Mouse (Mus musculus): Measurements from ENCODE around the gene Naa50. TPM values are rescaled to one million over a fixed set of nuclear protein-coding genes. Genes with fewer than 3 reads are reported as not detected.

The Naa50 gene
- polyA plus RNA-seq, 1 experiment = 6.5 TPM

- Histone ChIP-seq H3K27me3 (replicated peaks) (no peaks in the 10 kb centered on the region), H3K4me3 (replicated peaks) (no peak overlapping the region), H3K36me3 (replicated peaks; ENCODE audit: low read length) (peaks cover 32% of the 10 kb centered on the region), H3K9me3 (no peaks in the 10 kb centered on the region), H3K4me1 (peaks cover 41% of the 10 kb centered on the region)
- TF ChIP-seq FLI1 (IDR thresholded peaks at IDR 0.05; ENCODE audit: low read length) = no peak
- TF ChIP-seq GATA1 (IDR thresholded peaks at IDR 0.05; ENCODE audit: borderline replicate concordance, low read length) = no peak
Observed at GRCm38 (mm10) chr16:44122574-44122973, 17.1 kb upstream of the Naa50 start.

DNA sequence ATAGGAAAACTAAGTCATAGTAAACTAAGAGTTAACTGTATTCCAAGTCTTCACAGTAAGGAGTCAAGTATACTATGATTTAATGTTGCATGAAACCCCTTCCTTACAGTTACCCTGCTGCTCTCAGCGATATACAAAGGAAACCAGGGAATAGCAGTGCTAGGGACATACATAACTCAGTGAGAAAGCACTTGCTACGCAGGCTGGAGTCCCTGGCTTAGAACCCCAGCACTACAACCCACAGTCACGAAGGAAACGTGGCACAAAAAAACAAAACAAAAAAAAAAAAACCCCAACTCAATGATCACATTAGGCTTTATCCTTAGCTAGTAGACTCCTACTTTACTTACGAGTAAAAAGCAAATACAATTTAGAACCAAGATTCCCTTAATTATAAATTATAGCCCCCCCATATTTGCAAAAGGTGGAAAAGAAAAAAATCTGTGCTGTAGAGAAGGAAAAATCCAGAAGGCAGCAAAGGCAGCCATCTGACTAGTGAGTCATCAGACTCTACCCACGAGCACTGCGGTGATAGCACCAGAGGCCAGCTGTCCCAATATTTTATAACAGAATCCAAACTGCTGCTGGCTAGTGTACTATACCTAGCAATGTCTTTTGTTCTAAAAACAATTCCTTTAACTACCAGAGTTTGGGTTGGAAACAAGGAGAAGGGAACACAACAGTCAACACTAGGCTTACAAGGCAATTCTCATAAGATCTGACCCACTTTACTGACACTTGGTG, 16.5 kb upstream of the Naa50 start:
- Histone ChIP-seq H3K4me1 (peaks cover 35% of the 10 kb centered on the region), H3K36me3 (replicated peaks; ENCODE audit: low read length) (peaks cover 32% of the 10 kb centered on the region), H3K9me3 (no peaks in the 10 kb centered on the region), H3K27me3 (replicated peaks) (no peaks in the 10 kb centered on the region), H3K4me3 (replicated peaks) (no peak overlapping the region)
- TF ChIP-seq GATA1 (IDR thresholded peaks at IDR 0.05; ENCODE audit: borderline replicate concordance, low read length) = no peak
- no peak for TF ChIP-seq FLI1 (IDR thresholded peaks at IDR 0.05; ENCODE audit: low read length)

DNA sequence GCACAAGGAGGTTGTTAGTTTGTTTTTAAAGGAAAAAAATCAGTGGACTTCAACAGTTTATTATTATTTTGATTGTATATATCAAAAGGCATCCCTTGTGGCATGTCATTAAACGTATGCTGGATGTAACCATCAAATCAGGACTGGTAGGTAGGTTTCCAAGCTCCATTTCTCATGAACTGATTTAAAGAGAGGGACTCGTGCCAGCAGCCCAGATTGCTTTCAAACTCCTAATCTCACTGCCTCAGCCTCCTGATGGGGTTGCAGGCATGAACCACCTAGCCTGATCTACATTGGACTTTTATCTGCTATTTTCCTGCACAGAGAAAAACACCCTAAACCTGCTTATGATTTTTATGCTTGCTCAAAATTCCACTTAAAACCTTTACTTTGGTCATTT, 15.8 kb upstream of the Naa50 start:
- H3K4me1 ChIP-seq = peaks cover 33% of the 10 kb centered on the region
- no peaks in the 10 kb centered on the region for H3K27me3 ChIP-seq (replicated peaks)
- H3K4me3 ChIP-seq (replicated peaks) = no peak overlapping the region
- no peaks in the 10 kb centered on the region for H3K9me3 ChIP-seq
- H3K36me3 ChIP-seq (replicated peaks; ENCODE audit: low read length) = peaks cover 26% of the 10 kb centered on the region
- TF ChIP-seq FLI1 (IDR thresholded peaks at IDR 0.05; ENCODE audit: low read length) (no peak), GATA1 (IDR thresholded peaks at IDR 0.05; ENCODE audit: borderline replicate concordance, low read length) (no peak)

- peaks cover 17% of the 10 kb centered on the region for H3K36me3 ChIP-seq (replicated peaks; ENCODE audit: low read length)
Observed at GRCm38 (mm10) chr16:44124713-44125112, 14.9 kb upstream of the Naa50 start.

GRCm38 (mm10) chr16:44125436-44125835, 14.2 kb upstream of the Naa50 start:
- Histone ChIP-seq H3K27me3 (replicated peaks) (no peaks in the 10 kb centered on the region), H3K4me1 (peaks cover 24% of the 10 kb centered on the region), H3K36me3 (replicated peaks; ENCODE audit: low read length) (peaks cover 12% of the 10 kb centered on the region), H3K4me3 (replicated peaks) (no peak overlapping the region), H3K9me3 (no peaks in the 10 kb centered on the region)
- TF ChIP-seq FLI1 (IDR thresholded peaks at IDR 0.05; ENCODE audit: low read length) = no peak
- TF ChIP-seq GATA1 (IDR thresholded peaks at IDR 0.05; ENCODE audit: borderline replicate concordance, low read length) = no peak

More at GRCm38 (mm10) chr16:44124713-44125112, 14.9 kb upstream of the Naa50 start:
- H3K9me3 ChIP-seq = no peaks in the 10 kb centered on the region
- no peaks in the 10 kb centered on the region for H3K27me3 ChIP-seq (replicated peaks)
- TF ChIP-seq FLI1 (IDR thresholded peaks at IDR 0.05; ENCODE audit: low read length) = no peak
- no peak for TF ChIP-seq GATA1 (IDR thresholded peaks at IDR 0.05; ENCODE audit: borderline replicate concordance, low read length)
- no peak overlapping the region for H3K4me3 ChIP-seq (replicated peaks)
- peaks cover 27% of the 10 kb centered on the region for H3K4me1 ChIP-seq

GRCm38 (mm10) chr16:44126437-44126836, 13.2 kb upstream of the Naa50 start:
- H3K36me3 ChIP-seq (replicated peaks; ENCODE audit: low read length) = peaks cover 10% of the 10 kb centered on the region
- no peaks in the 10 kb centered on the region for H3K9me3 ChIP-seq
- no peaks in the 10 kb centered on the region for H3K27me3 ChIP-seq (replicated peaks)
- no peak for TF ChIP-seq FLI1 (IDR thresholded peaks at IDR 0.05; ENCODE audit: low read length)
- no peak for TF ChIP-seq GATA1 (IDR thresholded peaks at IDR 0.05; ENCODE audit: borderline replicate concordance, low read length)
- H3K4me1 ChIP-seq = peaks cover 25% of the 10 kb centered on the region
- H3K4me3 ChIP-seq (replicated peaks) = no peak overlapping the region

DNA sequence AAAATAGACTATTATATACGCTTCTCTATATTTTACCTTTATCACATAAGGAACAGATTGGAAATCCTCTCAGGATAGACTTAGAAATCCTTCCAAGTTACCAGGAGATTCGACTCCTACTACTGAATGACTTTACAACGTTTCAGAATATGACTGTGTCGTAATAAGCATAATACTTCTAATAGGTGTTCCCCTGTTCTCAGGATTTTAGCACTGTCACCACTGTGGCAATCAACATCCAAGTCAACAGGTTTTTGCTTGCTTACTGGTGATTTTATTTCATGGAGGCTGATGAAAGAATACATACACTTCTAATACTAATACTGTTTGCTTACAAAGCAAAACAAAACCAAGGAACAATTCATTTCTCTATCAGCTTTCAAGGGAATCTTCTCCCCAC, 7.3 kb upstream of the Naa50 start:
- peaks cover 47% of the 10 kb centered on the region for H3K4me1 ChIP-seq
- peaks cover 2% of the 10 kb centered on the region for H3K36me3 ChIP-seq (replicated peaks; ENCODE audit: low read length)
- TF ChIP-seq GATA1 (IDR thresholded peaks at IDR 0.05; ENCODE audit: borderline replicate concordance, low read length) = no peak
- TF ChIP-seq FLI1 (IDR thresholded peaks at IDR 0.05; ENCODE audit: low read length) = no peak

GRCm38 (mm10) chr16:44133187-44133586, 6.4 kb upstream of the Naa50 start:
- no peak overlapping the region for H3K4me3 ChIP-seq (replicated peaks)
- no peaks in the 10 kb centered on the region for H3K27me3 ChIP-seq (replicated peaks)
- H3K4me1 ChIP-seq = peaks cover 56% of the 10 kb centered on the region
- no peaks in the 10 kb centered on the region for H3K9me3 ChIP-seq
- peaks cover 2% of the 10 kb centered on the region for H3K36me3 ChIP-seq (replicated peaks; ENCODE audit: low read length)
- TF ChIP-seq FLI1 (IDR thresholded peaks at IDR 0.05; ENCODE audit: low read length) = no peak
- no peak for TF ChIP-seq GATA1 (IDR thresholded peaks at IDR 0.05; ENCODE audit: borderline replicate concordance, low read length)

More for the DNA sequence above, 7.3 kb upstream of the Naa50 start:
- Histone ChIP-seq H3K9me3 (no peaks in the 10 kb centered on the region), H3K4me3 (replicated peaks) (no peak overlapping the region), H3K27me3 (replicated peaks) (no peaks in the 10 kb centered on the region)

GRCm38 (mm10) chr16:44136511-44137021, 3.1 kb upstream of the Naa50 start:
- Histone ChIP-seq H3K36me3 (replicated peaks; ENCODE audit: low read length) (peaks cover 2% of the 10 kb centered on the region), H3K4me1 (peaks cover 50% of the 10 kb centered on the region), H3K27me3 (replicated peaks) (no peaks in the 10 kb centered on the region), H3K9me3 (no peaks in the 10 kb centered on the region), H3K4me3 (replicated peaks) (peak overlapping the region; percentile 68)
- TF ChIP-seq FLI1 (IDR thresholded peaks at IDR 0.05; ENCODE audit: low read length) (no peak), GATA1 (IDR thresholded peaks at IDR 0.05; ENCODE audit: borderline replicate concordance, low read length) (no peak)

DNA sequence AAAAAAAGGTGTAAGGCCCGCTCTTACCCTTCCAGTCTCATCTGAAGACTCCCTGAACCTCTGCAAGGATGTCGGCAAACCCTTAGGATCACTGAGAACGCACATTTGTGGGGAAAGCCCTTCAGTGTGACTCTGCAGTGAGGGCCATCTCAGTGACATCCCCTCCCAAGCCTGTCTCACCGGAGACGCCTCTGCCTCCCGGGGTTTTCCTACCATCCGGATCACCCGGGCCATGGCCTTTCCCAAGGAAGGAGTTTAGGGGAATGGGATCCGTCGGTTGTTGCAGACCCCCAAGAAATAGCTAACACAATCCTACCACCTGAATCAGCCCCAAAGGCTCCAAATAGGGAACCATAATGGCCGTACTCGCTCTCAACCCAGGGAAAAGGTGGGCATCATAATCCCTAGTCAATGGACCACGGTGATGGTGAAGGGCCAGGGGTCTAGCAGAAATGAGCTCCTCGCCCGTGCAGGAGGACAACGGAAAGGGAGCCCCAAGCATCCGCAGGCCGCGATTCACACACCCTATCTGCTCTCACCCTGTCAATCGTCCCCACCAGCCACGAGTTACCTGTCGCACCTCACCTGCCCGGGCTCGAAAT, 1.2 kb upstream of the Naa50 start:
- TF ChIP-seq GATA1 (IDR thresholded peaks at IDR 0.05; ENCODE audit: borderline replicate concordance, low read length) (no peak), FLI1 (IDR thresholded peaks at IDR 0.05; ENCODE audit: low read length) (no peak)
- H3K36me3 ChIP-seq (replicated peaks; ENCODE audit: low read length) = peaks cover 2% of the 10 kb centered on the region
- peak overlapping the region; percentile 100 for H3K4me3 ChIP-seq (replicated peaks)
- no peaks in the 10 kb centered on the region for H3K9me3 ChIP-seq
- H3K4me1 ChIP-seq = peaks cover 38% of the 10 kb centered on the region
- no peaks in the 10 kb centered on the region for H3K27me3 ChIP-seq (replicated peaks)
